Mouse (Mus musculus) erythroblast, embryonic 14.5 days (primary cell): ENCODE measurements around the gene Ankrd33. TPM values are rescaled to one million over a fixed set of nuclear protein-coding genes. Genes with fewer than 3 reads are reported as not detected.
"Not testable (repeated sequence)": the region's sequence is repeated elsewhere in the genome, so short reads cannot be mapped to it uniquely, and the experiment has no call there.

Experiments
- H3K27me3 ChIP-seq: 2 replicates; pipeline ENCODE4 v1.6.1; 2012; ENCODE audit warnings: inconsistent platforms; ENCODE audit not compliant: control insufficient read depth
- H3K36me3 ChIP-seq: 2 replicates; pipeline ENCODE4 v1.6.1; 2012; ENCODE audit warnings: mild to moderate bottlenecking, inconsistent platforms; ENCODE audit not compliant: control insufficient read depth
- H3K4me1 ChIP-seq: 2 replicates; pipeline ENCODE4 v1.6.1; 2012; ENCODE audit warnings: inconsistent platforms; ENCODE audit not compliant: control insufficient read depth
- H3K4me3 ChIP-seq: replicated peaks from 2 replicates; pipeline ENCODE3; 2012; ENCODE audit warnings: moderate library complexity, mild to moderate bottlenecking, inconsistent platforms
- H3K9me3 ChIP-seq: 2 replicates; pipeline ENCODE4 v1.6.1; 2012; ENCODE audit warnings: low read length, inconsistent platforms, mixed read lengths; ENCODE audit not compliant: control insufficient read depth
- GATA1 ChIP-seq: IDR thresholded peaks from 2 replicates; pipeline ENCODE4 v1.6.1; 2012; ENCODE audit warnings: low read length, inconsistent platforms, mixed read lengths
- TAL1 ChIP-seq: IDR thresholded peaks from 3 replicates; pipeline ENCODE4 v1.6.1; 2012; ENCODE audit warnings: low read length, inconsistent platforms, mixed read lengths
- polyA plus RNA-seq: library from polyadenylated mRNA; stranded (reverse); fragments of >175 nt; gene quantifications from 2 replicates; pipeline ENCODE4 v1.2.3, GENCODE M21; 2012

Gene Ankrd33
- polyA plus RNA-seq, 1 experiment: not detected

GRCm38 (mm10) chr15:101094979-101095378, 20.6 kb upstream of the Ankrd33 start:
- peaks cover 14% of the 10 kb centered on the region for H3K27me3 ChIP-seq
- no peak overlapping the region for H3K4me3 ChIP-seq
- TF ChIP-seq TAL1 (no peak), GATA1 (no peak)
- no peaks in the 10 kb centered on the region for H3K36me3 ChIP-seq
- no peaks in the 10 kb centered on the region for H3K9me3 ChIP-seq
- H3K4me1 ChIP-seq: no peaks in the 10 kb centered on the region

DNA sequence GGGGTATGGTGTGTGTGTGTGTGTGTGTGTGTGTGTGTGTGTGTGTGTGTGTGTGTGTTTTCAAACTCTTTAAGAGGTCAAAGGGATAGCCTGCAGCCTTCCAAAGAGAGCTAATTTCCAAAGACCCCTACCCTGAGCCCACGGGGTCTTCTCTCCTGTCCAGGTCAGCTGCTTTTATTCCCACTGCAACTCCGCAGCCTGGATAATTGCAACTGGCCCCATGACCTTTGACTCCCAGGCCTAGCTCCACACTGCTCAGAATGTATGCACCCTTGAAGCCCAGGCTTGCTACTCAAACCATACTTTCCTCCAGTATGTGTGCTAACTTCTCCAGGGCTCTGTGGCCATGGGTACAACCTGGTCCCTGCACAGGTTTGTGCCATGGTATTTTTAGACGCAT, 20.2 kb upstream of the Ankrd33 start:
- Histone ChIP-seq H3K27me3 (peaks cover 14% of the 10 kb centered on the region), H3K4me1 (no peaks in the 10 kb centered on the region), H3K36me3 (no peaks in the 10 kb centered on the region), H3K4me3 (no peak overlapping the region), H3K9me3 (no peaks in the 10 kb centered on the region)
- TF ChIP-seq TAL1: no peak
- TF ChIP-seq GATA1: no peak

- Histone ChIP-seq H3K9me3 (no peaks in the 10 kb centered on the region), H3K36me3 (no peaks in the 10 kb centered on the region), H3K4me3 (no peak overlapping the region), H3K27me3 (peaks cover 11% of the 10 kb centered on the region), H3K4me1 (no peaks in the 10 kb centered on the region)
- TF ChIP-seq GATA1: no peak
- TF ChIP-seq TAL1: no peak
Observed at GRCm38 (mm10) chr15:101097985-101098651, 17.4 kb upstream of the Ankrd33 start.

- Histone ChIP-seq H3K27me3 (peaks cover 11% of the 10 kb centered on the region), H3K4me3 (no peak overlapping the region), H3K36me3 (no peaks in the 10 kb centered on the region), H3K9me3 (no peaks in the 10 kb centered on the region), H3K4me1 (peaks cover 3% of the 10 kb centered on the region)
- TF ChIP-seq TAL1: no peak
- TF ChIP-seq GATA1: no peak
Observed at GRCm38 (mm10) chr15:101100996-101101395, 14.6 kb upstream of the Ankrd33 start.

DNA sequence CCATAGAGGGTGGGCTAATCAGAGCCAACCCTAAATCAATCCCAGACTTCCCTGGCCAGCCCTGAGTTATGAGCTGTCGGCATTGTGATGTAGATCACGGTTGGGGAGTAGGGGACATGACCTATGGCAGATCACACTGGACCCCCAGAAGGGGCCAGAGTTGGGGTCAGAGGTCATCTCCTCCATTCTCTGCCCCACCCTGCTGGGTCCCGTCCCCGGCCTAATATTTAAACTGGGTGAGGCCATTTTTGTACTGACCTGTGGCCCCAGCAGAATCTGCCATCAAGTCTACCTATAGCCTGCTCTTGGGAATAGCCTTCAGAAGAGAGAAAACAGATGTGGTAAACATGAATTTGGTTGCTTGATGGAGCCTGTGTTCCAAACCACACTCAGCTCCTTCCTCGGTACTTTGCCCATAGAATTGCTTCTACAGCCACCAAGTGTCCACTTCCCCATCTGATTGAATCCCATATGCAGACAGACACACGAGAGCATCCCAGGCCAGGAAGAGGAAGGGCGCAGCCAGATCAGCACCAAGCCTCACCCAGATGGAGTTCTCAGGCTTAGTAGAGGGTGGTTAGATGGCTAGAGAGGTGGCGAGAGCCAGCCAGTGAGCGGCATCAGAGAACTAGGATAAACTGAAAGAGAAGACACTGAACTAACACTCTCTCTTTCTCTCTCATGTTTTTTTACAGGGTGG, 11.8 kb upstream of the Ankrd33 start:
- H3K27me3 ChIP-seq: peaks cover 2% of the 10 kb centered on the region
- no peak overlapping the region for H3K4me3 ChIP-seq
- TF ChIP-seq TAL1 (no peak), GATA1 (no peak)
- no peaks in the 10 kb centered on the region for H3K36me3 ChIP-seq
- no peaks in the 10 kb centered on the region for H3K9me3 ChIP-seq
- H3K4me1 ChIP-seq: peaks cover 3% of the 10 kb centered on the region

- Histone ChIP-seq H3K4me3 (no peak overlapping the region), H3K27me3 (no peaks in the 10 kb centered on the region), H3K36me3 (no peaks in the 10 kb centered on the region), H3K9me3 (no peaks in the 10 kb centered on the region), H3K4me1 (peaks cover 3% of the 10 kb centered on the region)
- no peak for TF ChIP-seq GATA1
- no peak for TF ChIP-seq TAL1
Observed at GRCm38 (mm10) chr15:101105496-101105994, 10.0 kb upstream of the Ankrd33 start.

GRCm38 (mm10) chr15:101106011-101106410, 9.5 kb upstream of the Ankrd33 start:
- H3K36me3 ChIP-seq: no peaks in the 10 kb centered on the region
- TF ChIP-seq TAL1 (no peak), GATA1 (no peak)
- H3K4me1 ChIP-seq: peaks cover 3% of the 10 kb centered on the region
- no peaks in the 10 kb centered on the region for H3K27me3 ChIP-seq
- H3K9me3 ChIP-seq: no peaks in the 10 kb centered on the region
- no peak overlapping the region for H3K4me3 ChIP-seq

DNA sequence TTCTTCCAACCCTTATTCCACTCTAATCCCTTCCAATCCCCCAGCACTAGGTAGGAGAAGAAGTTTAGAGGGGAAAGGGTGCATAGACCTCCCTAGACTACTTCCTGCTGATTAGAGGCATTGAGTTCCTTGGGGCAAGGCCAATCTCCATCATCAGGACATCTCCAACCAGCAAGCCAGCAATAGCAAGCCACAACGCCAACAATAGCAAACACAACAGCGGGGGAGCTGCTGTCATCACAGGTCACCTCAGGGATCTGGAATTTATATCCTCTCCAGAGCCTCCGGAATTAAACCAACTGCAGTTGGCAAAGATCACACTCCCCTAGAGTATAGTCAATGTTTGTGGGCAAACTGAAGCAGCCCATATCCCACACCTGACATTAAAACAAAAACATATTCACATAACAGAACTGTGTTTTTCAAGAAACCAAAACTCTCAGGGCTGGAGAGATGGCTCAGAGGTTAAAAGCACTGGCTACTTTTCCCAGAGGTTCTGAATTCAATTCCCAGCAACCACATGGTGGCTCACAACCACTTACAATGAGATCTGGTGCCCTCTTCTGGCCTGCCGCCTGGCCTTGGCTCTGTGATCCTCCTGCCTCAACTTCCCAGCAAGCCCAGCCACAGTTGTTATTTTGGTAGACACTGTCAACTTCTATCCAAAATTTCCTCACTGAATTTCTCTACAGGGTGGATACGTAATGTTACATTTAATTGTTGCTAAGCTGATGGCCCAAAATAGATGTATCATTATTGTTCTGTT, 7.5 kb upstream of the Ankrd33 start:
- Histone ChIP-seq H3K4me3 (no peak overlapping the region), H3K4me1 (peaks cover 3% of the 10 kb centered on the region), H3K27me3 (no peaks in the 10 kb centered on the region), H3K9me3 (no peaks in the 10 kb centered on the region), H3K36me3 (no peaks in the 10 kb centered on the region)
- no peak for TF ChIP-seq GATA1
- TF ChIP-seq TAL1: no peak

- Histone ChIP-seq H3K9me3 (peaks cover 3% of the 10 kb centered on the region; the same call in 1 of the 2 replicates), H3K4me1 (no peaks in the 10 kb centered on the region), H3K27me3 (no peaks in the 10 kb centered on the region), H3K4me3 (no peak overlapping the region), H3K36me3 (no peaks in the 10 kb centered on the region)
- TF ChIP-seq TAL1: no peak
- no peak for TF ChIP-seq GATA1
Observed at GRCm38 (mm10) chr15:101113176-101113575, 2.4 kb upstream of the Ankrd33 start.

DNA sequence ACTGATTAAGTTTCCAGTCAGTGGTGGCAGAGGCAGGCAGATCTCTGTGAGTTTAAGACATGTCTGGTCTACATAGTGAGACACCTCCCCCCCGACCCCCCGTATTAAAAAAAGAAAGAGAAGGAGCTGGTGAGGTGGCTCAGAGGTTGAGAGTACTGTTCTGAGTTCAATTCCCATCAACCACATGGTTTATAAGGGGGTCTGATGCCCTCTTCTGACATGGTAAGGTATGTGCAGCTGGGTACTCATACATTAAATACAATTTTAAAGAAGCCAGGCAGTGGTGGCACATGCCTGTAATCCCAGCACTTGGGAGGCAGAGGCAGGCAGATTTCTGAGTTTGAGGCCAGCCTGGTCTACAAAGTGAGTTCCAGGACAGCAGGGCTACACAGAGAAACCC, 1.8 kb upstream of the Ankrd33 start:
- H3K4me3 ChIP-seq, H3K9me3 ChIP-seq, H3K27me3 ChIP-seq, H3K4me1 ChIP-seq, H3K36me3 ChIP-seq: not testable (repeated sequence)
